14 mouse cellular contexts compared by ENCODE assay signal in the genomic region with DNA sequence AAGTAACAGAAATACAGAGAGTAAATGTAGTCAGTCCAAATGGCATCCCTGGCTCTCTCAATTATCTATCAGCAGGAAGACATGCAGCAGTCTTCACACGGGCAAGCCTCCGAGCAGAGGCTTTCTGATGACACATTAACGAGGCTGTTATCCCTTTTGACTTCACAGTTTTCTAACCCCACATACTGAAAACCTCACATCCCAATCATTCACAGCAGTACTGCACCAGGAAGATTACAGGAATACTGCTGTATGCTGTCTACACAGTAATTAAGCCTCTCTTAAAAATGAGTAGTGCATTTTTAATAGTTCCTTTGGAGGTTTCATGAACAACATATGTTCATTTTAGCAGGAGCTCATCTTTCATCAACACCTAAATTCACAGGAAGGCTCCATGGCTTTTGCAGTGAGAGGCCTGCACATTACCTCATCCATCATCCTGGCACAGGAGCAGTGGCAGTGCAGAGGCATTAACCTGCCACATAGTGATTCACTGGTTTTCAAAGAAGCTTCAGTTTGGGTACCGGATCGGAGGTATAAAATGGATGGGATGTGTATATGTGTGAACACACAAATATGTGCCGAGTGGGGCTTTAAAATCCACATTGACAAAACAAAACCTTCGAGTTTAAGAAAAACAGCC.
DNase-seq lines count a peak whose midpoint lies in the region; ATAC-seq lines count a peak whose summit lies in the region.
"Had no signal": no experiment of that assay in that cellular context is flagged by ENCODE, and none has a peak within 500 bp of the region (broad histone marks: within the 10 kb centered on the region; RNA-seq: fewer than 3 reads in every experiment).

No protein-coding gene starts in this region.

- no peaks in the 10 kb centered on the region for H3K36me3 ChIP-seq in midbrain, embryonic 13.5 days
- no peaks in the 10 kb centered on the region for H3K36me3 ChIP-seq in midbrain, embryonic 10.5 days
- H3K36me3 ChIP-seq in forebrain, embryonic 13.5 days (ENCODE audit: poor library complexity, severe bottlenecking) = no peaks in the 10 kb centered on the region
- no peaks in the 10 kb centered on the region for H3K36me3 ChIP-seq in hindbrain, embryonic 15.5 days
- H3K36me3 ChIP-seq in neural tube, embryonic 14.5 days (ENCODE audit: control insufficient read depth, insufficient read depth, low read length) = no peaks in the 10 kb centered on the region
- H3K36me3 ChIP-seq: limb, embryonic 12.5 days; midbrain, embryonic 12.5 days had no signal

- WGBS in midbrain, embryonic 13.5 days = 66% methylated on average over 7 of the region's 7 CpGs
- 86% methylated on average over 7 of the region's 7 CpGs for WGBS in midbrain, embryonic 10.5 days
- WGBS in forebrain, embryonic 13.5 days = 57% methylated on average over 7 of the region's 7 CpGs
- WGBS in hindbrain, embryonic 15.5 days = 56% methylated on average over 7 of the region's 7 CpGs
- 30% methylated on average over 7 of the region's 7 CpGs for WGBS in neural tube, embryonic 14.5 days

- DNase-seq in midbrain, embryonic 10.5 days (ENCODE audit: low spot score) = no peak
- no peak for DNase-seq in left cerebral cortex, postnatal 36 days (ENCODE audit: low spot score in 2 of 2)
- DNase-seq in layer of hippocampus, postnatal 25 days (ENCODE audit: extremely low spot score in 1 of 2, low spot score in 1 of 2) = no peak
- no peak for DNase-seq in thymus, postnatal 14 days
- DNase-seq: cerebellum, adult 18-20 months had no signal

- no peak overlapping the region for H3K9ac ChIP-seq in midbrain, embryonic 13.5 days (replicated peaks)
- H3K9ac ChIP-seq in forebrain, embryonic 13.5 days = no peak overlapping the region
- H3K9ac ChIP-seq in hindbrain, embryonic 15.5 days = no peak overlapping the region
- H3K9ac ChIP-seq in neural tube, embryonic 14.5 days (replicated peaks; ENCODE audit: low read depth, low read length) = no peak overlapping the region
- H3K9ac ChIP-seq: limb, embryonic 12.5 days; midbrain, embryonic 12.5 days had no signal

- 0 out of 2 replicates have a peak, but pooled peaks cover 3% of the 10 kb centered on the region for H3K4me1 ChIP-seq in midbrain, embryonic 13.5 days (replicated peaks)
- H3K4me1 ChIP-seq in midbrain, embryonic 10.5 days = no peaks in the 10 kb centered on the region
- H3K4me1 ChIP-seq in forebrain, embryonic 13.5 days = no peaks in the 10 kb centered on the region
- no peaks in the 10 kb centered on the region for H3K4me1 ChIP-seq in hindbrain, embryonic 15.5 days (replicated peaks)
- H3K4me1 ChIP-seq in neural tube, embryonic 14.5 days (ENCODE audit: control insufficient read depth, insufficient read depth, low read length) = no peaks in the 10 kb centered on the region
- H3K4me1 ChIP-seq: midbrain, embryonic 12.5 days had no signal

- intact Hi-C loops in left cerebral cortex, postnatal 36 days (cut with DNase I) = no loop called here

- ATAC-seq in midbrain, embryonic 13.5 days = 0 out of 2 replicates have a peak, but pooled peaks have one; percentile 34
- ATAC-seq in forebrain, embryonic 13.5 days = peak; percentile 66
- ATAC-seq in hindbrain, embryonic 15.5 days (ENCODE audit: low FRiP score, low read depth) = peak; percentile 88
- ATAC-seq in neural tube, embryonic 14.5 days (ENCODE audit: low read depth) = peak; percentile 92

- no peak overlapping the region for H3K4me2 ChIP-seq in midbrain, embryonic 13.5 days (replicated peaks)
- H3K4me2 ChIP-seq in forebrain, embryonic 13.5 days = no peak overlapping the region
- no peak overlapping the region for H3K4me2 ChIP-seq in hindbrain, embryonic 15.5 days
- no peak overlapping the region for H3K4me2 ChIP-seq in neural tube, embryonic 14.5 days (ENCODE audit: low read depth, low read length)
- H3K4me2 ChIP-seq: limb, embryonic 12.5 days; midbrain, embryonic 12.5 days had no signal

- no peaks in the 10 kb centered on the region for H3K27me3 ChIP-seq in midbrain, embryonic 13.5 days
- H3K27me3 ChIP-seq in midbrain, embryonic 10.5 days (ENCODE audit: low read depth, poor library complexity, severe bottlenecking) = no peaks in the 10 kb centered on the region
- no peaks in the 10 kb centered on the region for H3K27me3 ChIP-seq in forebrain, embryonic 13.5 days
- no peaks in the 10 kb centered on the region for H3K27me3 ChIP-seq in hindbrain, embryonic 15.5 days
- no peaks in the 10 kb centered on the region for H3K27me3 ChIP-seq in neural tube, embryonic 14.5 days (ENCODE audit: control insufficient read depth, insufficient read depth, low read length)
- H3K27me3 ChIP-seq: limb, embryonic 12.5 days; midbrain, embryonic 12.5 days had no signal

- H3K9me3 ChIP-seq in midbrain, embryonic 13.5 days = no peaks in the 10 kb centered on the region
- no peaks in the 10 kb centered on the region for H3K9me3 ChIP-seq in midbrain, embryonic 10.5 days (replicated peaks)
- no peaks in the 10 kb centered on the region for H3K9me3 ChIP-seq in forebrain, embryonic 13.5 days (replicated peaks)
- H3K9me3 ChIP-seq in hindbrain, embryonic 15.5 days = no peaks in the 10 kb centered on the region
- H3K9me3 ChIP-seq in neural tube, embryonic 14.5 days (ENCODE audit: control insufficient read depth, low read length) = no peaks in the 10 kb centered on the region
- H3K9me3 ChIP-seq: limb, embryonic 12.5 days; midbrain, embryonic 12.5 days had no signal

- H3K4me3 ChIP-seq in midbrain, embryonic 13.5 days (replicated peaks) = no peak overlapping the region
- no peak overlapping the region for H3K4me3 ChIP-seq in midbrain, embryonic 10.5 days
- H3K4me3 ChIP-seq in forebrain, embryonic 13.5 days = no peak overlapping the region
- H3K4me3 ChIP-seq in hindbrain, embryonic 15.5 days = no peak overlapping the region
- H3K4me3 ChIP-seq in neural tube, embryonic 14.5 days (ENCODE audit: low read depth, low read length) = no peak overlapping the region
- H3K4me3 ChIP-seq: layer of hippocampus, adult 2 months; left cerebral cortex, adult 2 months; limb, embryonic 12.5 days; midbrain, embryonic 12.5 days had no signal

- H3K27ac ChIP-seq in midbrain, embryonic 13.5 days = 0 out of 2 replicates have a peak overlapping the region, but pooled peaks have one; percentile 17
- H3K27ac ChIP-seq in midbrain, embryonic 10.5 days (replicated peaks) = no peak overlapping the region
- H3K27ac ChIP-seq in forebrain, embryonic 13.5 days = no peak overlapping the region
- H3K27ac ChIP-seq in hindbrain, embryonic 15.5 days (replicated peaks) = no peak overlapping the region; the same call in 1 of the 2 replicates
- H3K27ac ChIP-seq in neural tube, embryonic 14.5 days (ENCODE audit: low read depth, low read length) = peak overlapping the region; percentile 39; the same call in 1 of the 2 replicates
- H3K27ac ChIP-seq: layer of hippocampus, adult 2 months; left cerebral cortex, adult 2 months; limb, embryonic 12.5 days; midbrain, embryonic 12.5 days; stomach, postnatal 0 days had no signal

Comparison
In these comparisons a context has a peak if more than half of its experiments do, and no peak if none do; other contexts are left out.
1. H3K27ac ChIP-seq: peak in midbrain, embryonic 13.5 days (single experiment) and neural tube, embryonic 14.5 days (single experiment); none in midbrain, embryonic 10.5 days (single experiment), forebrain, embryonic 13.5 days (single experiment) and hindbrain, embryonic 15.5 days (single experiment).
2. ATAC-seq: peak in every context shown above with its lines; median percentile 92 in neural tube, embryonic 14.5 days; 88 in hindbrain, embryonic 15.5 days; 66 in forebrain, embryonic 13.5 days; 34 in midbrain, embryonic 13.5 days.